Mouse (Mus musculus) bone marrow, adult 2 months (tissue): Measurements from ENCODE around the gene Nfia. TPM values are rescaled to one million over a fixed set of nuclear protein-coding genes. Genes with fewer than 3 reads are reported as not detected.

Experiments used
- H3K27ac ChIP-seq: fragments of 200-500 bp; 2 replicates; pipeline ENCODE4 v1.5.1; 2012; ENCODE audit warnings: low read depth, mild to moderate bottlenecking, control low read depth, inconsistent platforms, low read length; ENCODE audit not compliant: control insufficient read depth, poor library complexity, insufficient read depth
- H3K4me1 ChIP-seq: fragments of 200-500 bp; 2 replicates; pipeline ENCODE4 v1.6.1; 2011; ENCODE audit warnings: low read length; ENCODE audit not compliant: control insufficient read depth, insufficient read depth
- H3K4me3 ChIP-seq: fragments of 200-500 bp; replicated peaks from 2 replicates; pipeline ENCODE3; 2011; ENCODE audit warnings: mild to moderate bottlenecking, low read depth, low read length, control low read depth; ENCODE audit not compliant: control insufficient read depth
- CTCF ChIP-seq: fragments of 200-500 bp; IDR thresholded peaks from 2 replicates; pipeline ENCODE4 v1.5.1; 2011; ENCODE audit warnings: low read length, control low read depth; ENCODE audit not compliant: control insufficient read depth, insufficient read depth
- POLR2A ChIP-seq: fragments of 200-500 bp; IDR thresholded peaks from 2 replicates; pipeline ENCODE4 v1.6.1; 2011; ENCODE audit warnings: low read depth, mild to moderate bottlenecking, control low read depth, low read length, borderline replicate concordance; ENCODE audit not compliant: control insufficient read depth
- WGBS: fragments of 180-500 bp; shearing (Covaris S2); methylation state at CpG from one replicate; pipeline ENCODE4 v1.1.7; 2018; 5-methylcytosine and 5-hydroxymethylcytosine counted together
- polyA plus RNA-seq: library from polyadenylated mRNA; stranded (reverse); fragments of >200 nt; gene quantifications from 2 replicates; pipeline ENCODE4 v1.2.4, GENCODE M21; 2011; ENCODE audit warnings: low replicate concordance; ENCODE audit not compliant: missing spikeins, insufficient read depth, insufficient read length

The Nfia gene
- polyA plus RNA-seq, 1 experiment = 5.8 TPM

- TF ChIP-seq POLR2A = no peak
- TF ChIP-seq CTCF = no peak
- H3K27ac ChIP-seq = no peak overlapping the region
- H3K4me1 ChIP-seq = no peaks in the 10 kb centered on the region
- WGBS = 83% methylated on average over 7 of the region's 7 CpGs
- H3K4me3 ChIP-seq = no peak overlapping the region
Measured at GRCm38 (mm10) chr4:98076106-98076505, 303.6 kb downstream of the Nfia start.

- no peaks in the 10 kb centered on the region for H3K4me1 ChIP-seq
- WGBS = 74% methylated on average over 7 of the region's 7 CpGs
- TF ChIP-seq CTCF (no peak), POLR2A (no peak)
- H3K27ac ChIP-seq = no peak overlapping the region
- no peak overlapping the region for H3K4me3 ChIP-seq
Measured at GRCm38 (mm10) chr4:98076624-98077023, 304.1 kb downstream of the Nfia start.

GRCm38 (mm10) chr4:98080586-98080985 lies 308.1 kb downstream of the Nfia start:
- TF ChIP-seq CTCF = no peak
- no peak for TF ChIP-seq POLR2A
- H3K4me1 ChIP-seq = no peaks in the 10 kb centered on the region; the same call in 1 of the 2 replicates
- H3K4me3 ChIP-seq = no peak overlapping the region
- H3K27ac ChIP-seq = no peak overlapping the region
- 89% methylated on average over 1 of the region's 1 CpGs for WGBS

GRCm38 (mm10) chr4:98081962-98082361 lies 309.4 kb downstream of the Nfia start:
- Histone ChIP-seq H3K27ac (no peak overlapping the region), H3K4me3 (no peak overlapping the region), H3K4me1 (peaks cover under 1% of the 10 kb centered on the region; the same call in 1 of the 2 replicates)
- no peak for TF ChIP-seq CTCF
- no peak for TF ChIP-seq POLR2A
- 57% methylated on average over 1 of the region's 1 CpGs for WGBS

- Histone ChIP-seq H3K4me1 (peaks cover 1% of the 10 kb centered on the region; the same call in 1 of the 2 replicates), H3K27ac (no peak overlapping the region), H3K4me3 (no peak overlapping the region)
- 25% methylated on average over 4 of the region's 4 CpGs for WGBS
- TF ChIP-seq CTCF (no peak), POLR2A (no peak)
Measured at GRCm38 (mm10) chr4:98082512-98082911, 310.0 kb downstream of the Nfia start.

GRCm38 (mm10) chr4:98085060-98085459 lies 312.5 kb downstream of the Nfia start:
- H3K4me1 ChIP-seq = peaks cover 1% of the 10 kb centered on the region; the same call in 1 of the 2 replicates
- TF ChIP-seq CTCF = no peak
- no peak for TF ChIP-seq POLR2A
- 94% methylated on average over 6 of the region's 6 CpGs for WGBS
- H3K27ac ChIP-seq = no peak overlapping the region
- H3K4me3 ChIP-seq = no peak overlapping the region

- 40% methylated on average over 4 of the region's 4 CpGs for WGBS
Measured at GRCm38 (mm10) chr4:98086976-98087375, 314.4 kb downstream of the Nfia start.

GRCm38 (mm10) chr4:98089985-98090384 lies 317.5 kb downstream of the Nfia start:
- Histone ChIP-seq H3K4me3 (no peak overlapping the region), H3K4me1 (peaks cover 1% of the 10 kb centered on the region; the same call in 1 of the 2 replicates), H3K27ac (no peak overlapping the region)
- TF ChIP-seq CTCF = no peak
- no peak for TF ChIP-seq POLR2A
- 67% methylated on average over 6 of the region's 6 CpGs for WGBS

More at GRCm38 (mm10) chr4:98086976-98087375, 314.4 kb downstream of the Nfia start:
- Histone ChIP-seq H3K4me1 (peaks cover 1% of the 10 kb centered on the region; the same call in 1 of the 2 replicates), H3K4me3 (no peak overlapping the region), H3K27ac (no peak overlapping the region)
- no peak for TF ChIP-seq POLR2A
- TF ChIP-seq CTCF = no peak

GRCm38 (mm10) chr4:98090586-98090985 lies 318.1 kb downstream of the Nfia start:
- WGBS = 40% methylated on average over 3 of the region's 3 CpGs
- H3K4me1 ChIP-seq = peaks cover 1% of the 10 kb centered on the region; the same call in 1 of the 2 replicates
- no peak overlapping the region for H3K4me3 ChIP-seq
- TF ChIP-seq CTCF (no peak), POLR2A (no peak)
- H3K27ac ChIP-seq = no peak overlapping the region
